Mouse (Mus musculus) 416B (cell line): ENCODE measurements at regions not wholly inside any gene's neighbourhood (a gene's known extent, or its start where the extent isn't known, plus 50 kb on each side); places are given as distances from the start of the nearest gene placed in this dataset.

Source experiments
- DNase-seq: peaks from one replicate; pipeline ENCODE4 v3.0.0; 2011; ENCODE audit warnings: low read depth

GRCm38 (mm10) chr10:72923611-72924010 is 175.5 kb upstream of the Pcdh15 start:
- DNase-seq, result no peak

GRCm38 (mm10) chr10:72956957-72957356 is 142.2 kb upstream of the Pcdh15 start:
- DNase-seq, result no peak

GRCm38 (mm10) chr10:72960051-72960450 is 139.1 kb upstream of the Pcdh15 start:
- DNase-seq, result no peak

GRCm38 (mm10) chr10:72981359-72981758 is 117.8 kb upstream of the Pcdh15 start:
- DNase-seq, result no peak

DNA sequence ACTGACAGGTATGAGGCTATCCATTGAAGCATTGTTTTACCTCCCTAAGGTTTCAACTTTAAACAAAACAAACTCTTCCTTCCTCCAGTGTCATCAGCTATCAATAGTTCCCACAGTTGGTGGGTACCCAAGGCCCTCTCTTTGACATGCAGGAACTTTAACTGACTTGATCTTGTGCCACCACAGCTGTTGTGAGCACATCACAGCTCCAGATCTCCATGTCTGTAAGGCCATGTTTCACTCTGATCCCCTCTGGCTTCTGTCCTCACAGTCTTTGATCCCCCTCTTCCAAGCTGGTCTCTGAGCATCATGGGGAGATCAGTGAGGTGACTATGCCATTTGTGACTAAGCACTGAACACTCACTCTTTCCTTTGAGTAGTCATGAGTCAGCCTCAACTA is 110.8 kb upstream of the Pcdh15 start:
- no peak for DNase-seq

DNA sequence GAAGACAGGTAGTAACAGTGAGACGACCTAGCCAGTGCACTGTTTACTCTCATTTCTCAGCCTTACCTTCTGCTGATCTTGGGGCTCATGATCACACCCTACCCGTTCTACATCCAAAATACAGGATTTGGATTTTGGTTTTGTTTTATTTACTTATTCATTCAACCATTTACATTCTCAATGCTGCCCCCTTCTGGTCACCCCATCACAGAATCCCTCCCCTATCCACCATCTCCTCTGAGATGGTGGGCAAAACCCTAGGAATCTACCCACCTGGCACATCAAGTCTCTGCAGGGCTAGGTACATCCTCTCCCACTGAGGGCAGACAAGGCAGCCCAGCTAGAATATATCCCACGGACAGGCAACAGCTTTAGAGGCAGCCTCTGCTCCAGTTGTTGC is 88.2 kb upstream of the Pcdh15 start:
- peak; percentile 43 for DNase-seq

- peak; percentile 52 for DNase-seq
These were observed 87.3 kb upstream of the Pcdh15 start for GRCm38 (mm10) chr10:73011874-73012273.

DNA sequence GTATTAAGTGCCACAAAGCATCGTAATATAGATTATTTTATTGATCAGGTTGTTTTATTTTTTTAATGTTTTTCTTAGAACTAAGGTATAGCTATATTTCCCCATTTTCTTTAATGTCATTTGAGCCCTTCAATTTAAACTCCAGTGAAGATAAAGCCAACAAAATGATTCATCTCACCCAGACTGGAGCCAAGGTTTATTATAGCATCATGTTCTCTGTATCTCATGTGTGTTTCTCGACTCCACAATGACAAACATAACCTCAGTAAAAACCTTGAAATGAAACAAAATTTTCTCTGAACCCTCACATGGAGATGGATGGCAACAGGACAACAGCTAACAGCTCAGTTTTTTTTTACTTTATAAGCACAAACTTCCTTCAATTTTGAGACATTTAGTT is 61.7 kb upstream of the Pcdh15 start:
- DNase-seq, result no peak

GRCm38 (mm10) chr10:73039551-73039950 is 59.6 kb upstream of the Pcdh15 start:
- no peak for DNase-seq
